28 mouse cellular contexts compared by ENCODE assay signal in the genomic region with DNA sequence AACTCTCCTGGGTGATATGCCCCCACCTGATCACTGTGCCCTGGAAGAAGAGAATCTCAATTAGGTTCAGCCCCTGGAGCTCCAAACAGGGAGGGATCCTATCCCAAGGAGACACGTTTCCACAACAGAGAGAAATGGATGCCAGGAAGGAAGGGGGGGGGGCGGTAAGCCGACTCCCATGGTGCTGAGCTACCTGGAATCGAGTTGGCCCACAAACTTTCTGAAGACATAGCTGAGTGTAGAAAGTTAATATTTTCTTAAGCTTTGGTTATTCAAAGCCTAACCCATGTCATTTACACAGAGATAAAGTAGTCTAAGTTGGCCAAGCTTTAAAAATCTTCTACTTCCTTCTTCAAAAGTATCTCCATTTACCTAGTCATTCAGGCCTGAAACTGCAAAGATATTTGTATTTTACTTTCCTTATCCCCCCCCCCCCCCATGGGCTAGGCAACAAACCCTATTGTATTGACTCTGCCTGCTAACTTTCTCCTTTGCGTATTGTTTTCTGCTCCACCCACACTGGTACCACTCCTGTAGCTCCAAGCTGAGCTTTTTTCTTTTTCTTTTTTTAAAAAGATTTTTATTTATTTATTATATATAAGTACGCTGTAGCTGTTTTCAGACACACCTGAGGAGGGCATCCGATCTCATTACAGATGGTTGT. TPM values are rescaled to one million over a fixed set of nuclear protein-coding genes. Genes with fewer than 3 reads are reported as not detected.
DNase-seq lines count a peak whose midpoint lies in the region; ATAC-seq lines count a peak whose summit lies in the region.
"Had no signal": no experiment of that assay in that cellular context is flagged by ENCODE, and none has a peak within 500 bp of the region (broad histone marks: within the 10 kb centered on the region; RNA-seq: fewer than 3 reads in every experiment).

No protein-coding gene starts in this region.

- no peaks in the 10 kb centered on the region for H3K4me1 ChIP-seq in intestine, embryonic 14.5 days (replicated peaks; ENCODE audit: control insufficient read depth, insufficient read depth, low read length)
- H3K4me1 ChIP-seq in intestine, embryonic 16.5 days (ENCODE audit: control insufficient read depth, insufficient read depth, low read length): 0 out of 2 replicates have a peak, but pooled peaks cover 3% of the 10 kb centered on the region
- no peaks in the 10 kb centered on the region for H3K4me1 ChIP-seq in stomach, embryonic 15.5 days
- H3K4me1 ChIP-seq: embryonic facial prominence, embryonic 10.5 days; embryonic facial prominence, embryonic 13.5 days; forebrain, embryonic 12.5 days; forebrain, embryonic 15.5 days; hindbrain, embryonic 12.5 days; hindbrain, embryonic 15.5 days had no signal

- no peak overlapping the region for H3K4me2 ChIP-seq in intestine, embryonic 14.5 days (ENCODE audit: low read length)
- no peak overlapping the region for H3K4me2 ChIP-seq in intestine, embryonic 16.5 days (ENCODE audit: low read depth, low read length)
- no peak overlapping the region for H3K4me2 ChIP-seq in stomach, embryonic 15.5 days
- H3K4me2 ChIP-seq: embryonic facial prominence, embryonic 13.5 days; forebrain, embryonic 12.5 days; forebrain, embryonic 15.5 days; heart, embryonic 11.5 days; hindbrain, embryonic 12.5 days; hindbrain, embryonic 15.5 days had no signal

- peak; percentile 53; the same call in 1 of the 2 replicates for ATAC-seq in intestine, embryonic 14.5 days (replicated peaks; ENCODE audit: low FRiP score, low TSS enrichment, low read depth)
- ATAC-seq in intestine, embryonic 16.5 days: peak; percentile 83
- ATAC-seq in stomach, embryonic 15.5 days (ENCODE audit: insufficient read depth, low FRiP score, low read depth): peak; percentile 86
- ATAC-seq: forebrain, embryonic 15.5 days; Patski had no signal

- 74% methylated on average over 7 of the region's 7 CpGs for WGBS in intestine, embryonic 14.5 days
- 65% methylated on average over 7 of the region's 7 CpGs for WGBS in intestine, embryonic 16.5 days
- WGBS in stomach, embryonic 15.5 days: 70% methylated on average over 7 of the region's 7 CpGs

- H3K27me3 ChIP-seq in intestine, embryonic 14.5 days (replicated peaks; ENCODE audit: control insufficient read depth, insufficient read depth, low read length): no peaks in the 10 kb centered on the region
- no peaks in the 10 kb centered on the region for H3K27me3 ChIP-seq in intestine, embryonic 16.5 days (replicated peaks; ENCODE audit: control insufficient read depth, insufficient read depth, low read length)
- H3K27me3 ChIP-seq in stomach, embryonic 15.5 days (replicated peaks): no peaks in the 10 kb centered on the region
- H3K27me3 ChIP-seq: embryonic facial prominence, embryonic 13.5 days; forebrain, embryonic 12.5 days; forebrain, embryonic 15.5 days; hindbrain, embryonic 12.5 days; hindbrain, embryonic 15.5 days had no signal

- no peaks in the 10 kb centered on the region for H3K9me3 ChIP-seq in intestine, embryonic 14.5 days (ENCODE audit: control insufficient read depth, low read length)
- no peaks in the 10 kb centered on the region for H3K9me3 ChIP-seq in intestine, embryonic 16.5 days (ENCODE audit: control insufficient read depth, low read length)
- no peaks in the 10 kb centered on the region for H3K9me3 ChIP-seq in stomach, embryonic 15.5 days
- H3K9me3 ChIP-seq: embryonic facial prominence, embryonic 10.5 days; embryonic facial prominence, embryonic 13.5 days; forebrain, embryonic 12.5 days; forebrain, embryonic 15.5 days; G1E; hindbrain, embryonic 12.5 days; hindbrain, embryonic 15.5 days had no signal

- no peak overlapping the region for H3K4me3 ChIP-seq in intestine, embryonic 14.5 days (ENCODE audit: low read depth, low read length)
- no peak overlapping the region for H3K4me3 ChIP-seq in intestine, embryonic 16.5 days (ENCODE audit: low read length)
- H3K4me3 ChIP-seq in stomach, embryonic 15.5 days (replicated peaks): no peak overlapping the region
- H3K4me3 ChIP-seq: embryonic facial prominence, embryonic 10.5 days; embryonic facial prominence, embryonic 13.5 days; erythroblast, embryonic 14.5 days; forebrain, embryonic 12.5 days; forebrain, embryonic 15.5 days; heart, adult 2 months; hindbrain, embryonic 12.5 days; hindbrain, embryonic 15.5 days had no signal

- no peaks in the 10 kb centered on the region for H3K36me3 ChIP-seq in intestine, embryonic 14.5 days (ENCODE audit: control insufficient read depth, insufficient read depth, low read length)
- no peaks in the 10 kb centered on the region for H3K36me3 ChIP-seq in intestine, embryonic 16.5 days (ENCODE audit: control insufficient read depth, insufficient read depth, low read length)
- no peaks in the 10 kb centered on the region for H3K36me3 ChIP-seq in stomach, embryonic 15.5 days
- H3K36me3 ChIP-seq: embryonic facial prominence, embryonic 10.5 days; embryonic facial prominence, embryonic 13.5 days; forebrain, embryonic 12.5 days; forebrain, embryonic 15.5 days; G1E; hindbrain, embryonic 12.5 days; hindbrain, embryonic 15.5 days had no signal

- no peak overlapping the region for H3K9ac ChIP-seq in intestine, embryonic 14.5 days (ENCODE audit: low read length)
- no peak overlapping the region for H3K9ac ChIP-seq in intestine, embryonic 16.5 days (ENCODE audit: low read depth, low read length)
- H3K9ac ChIP-seq in stomach, embryonic 15.5 days: no peak overlapping the region
- H3K9ac ChIP-seq: embryonic facial prominence, embryonic 13.5 days; forebrain, embryonic 12.5 days; forebrain, embryonic 15.5 days; hindbrain, embryonic 12.5 days; hindbrain, embryonic 15.5 days had no signal

- no peak for DNase-seq in intestine, embryonic 14.5 days (ENCODE audit: low spot score)
- DNase-seq in adrenal gland, adult 18-20 months (ENCODE audit: low spot score in 2 of 2): no peak
- no peak for DNase-seq in thymus, postnatal 4 days
- DNase-seq in lung, postnatal 4 days: no peak
- DNase-seq: adrenal gland, adult 8-10 months; adrenal gland, postnatal 25 days; B cell, adult 2 months; cerebellum, adult 11-12 months; cerebellum, adult 8-10 months; cerebellum, postnatal 10 days; cerebellum, postnatal 36 days; embryo, embryonic 11 days; gastrocnemius, postnatal 25 days; heart, adult 2 months had no signal

- H3K27ac ChIP-seq in intestine, embryonic 14.5 days (ENCODE audit: low read depth): no peak overlapping the region
- H3K27ac ChIP-seq in intestine, embryonic 16.5 days (ENCODE audit: low read length): peak overlapping the region; percentile 72
- H3K27ac ChIP-seq in stomach, embryonic 15.5 days: peak overlapping the region; percentile 55; the same call in 1 of the 2 replicates
- H3K27ac ChIP-seq: embryonic facial prominence, embryonic 10.5 days; embryonic facial prominence, embryonic 13.5 days; forebrain, embryonic 12.5 days; forebrain, embryonic 15.5 days; heart, adult 2 months; hindbrain, embryonic 12.5 days; hindbrain, embryonic 15.5 days had no signal

RNA-seq across cellular contexts. Expression of a gene that starts 23.3 kb away (rescaled TPM):
- polyA plus RNA-seq in intestine, embryonic 14.5 days (2014; fragmentation: Nextera tagmentation; extraction: Ambion mirVana): 4.1 and 5.3 TPM in 2 replicates
- polyA plus RNA-seq in intestine, embryonic 16.5 days (2015; fragmentation: Nextera tagmentation; extraction: Ambion mirVana): 17.1 and 22.7 TPM in 2 replicates
- 2.1 and 2.7 TPM in 2 replicates for polyA plus RNA-seq in stomach, embryonic 15.5 days (2015; fragmentation: Nextera tagmentation; extraction: Ambion mirVana)
- total RNA-seq in adrenal gland, adult 18-20 months (2021): under 1 TPM in 1 of 2 experiments, not detected in 1; 0.06 TPM
- total RNA-seq: CH12.LX; hematopoietic stem cell, adult 5-6 weeks had no signal
- polyA plus RNA-seq: embryonic facial prominence, embryonic 10.5 days; erythroblast, embryonic 14.5 days; G1E; Patski had no signal

RNA-seq across cellular contexts. Expression of a gene that starts 35.8 kb away (rescaled TPM):
- polyA plus RNA-seq in intestine, embryonic 14.5 days (2014; fragmentation: Nextera tagmentation; extraction: Ambion mirVana): 3.7 and 4.0 TPM in 2 replicates
- 1.7 and 2.3 TPM in 2 replicates for polyA plus RNA-seq in intestine, embryonic 16.5 days (2015; fragmentation: Nextera tagmentation; extraction: Ambion mirVana)
- 8.4 and 9.2 TPM in 2 replicates for polyA plus RNA-seq in stomach, embryonic 15.5 days (2015; fragmentation: Nextera tagmentation; extraction: Ambion mirVana)
- total RNA-seq in adrenal gland, adult 18-20 months (2021): 1 to 10 TPM in 1 of 2 experiments, under 1 TPM in 1; 0.36 to 1.3 TPM
- total RNA-seq: G1E; hematopoietic stem cell, adult 5-6 weeks had no signal
- polyA plus RNA-seq: erythroblast, embryonic 14.5 days; G1E had no signal
